Mouse (Mus musculus) inflammation-experienced regulatory T-cells, adult 6 months (primary cell): ENCODE results near the gene Anapc11. TPM values are rescaled to one million over a fixed set of nuclear protein-coding genes. Genes with fewer than 3 reads are reported as not detected.
"Not testable (repeated sequence)": the region's sequence is repeated elsewhere in the genome, so short reads cannot be mapped to it uniquely, and the experiment has no call there.

Source experiments
- ATAC-seq: one replicate; pipeline ENCODE4 v1.8.0; 2017
- polyA plus RNA-seq, 3 experiments: library from polyadenylated mRNA; unstranded; fragments of 100-300 nt; shearing (Covaris generic); gene quantifications; one replicate each; pipeline ENCODE4 v1.2.1; 2017

Gene Anapc11
- polyA plus RNA-seq, result 100 to 1,000 TPM; 110 to 147 (median 129) TPM

DNA sequence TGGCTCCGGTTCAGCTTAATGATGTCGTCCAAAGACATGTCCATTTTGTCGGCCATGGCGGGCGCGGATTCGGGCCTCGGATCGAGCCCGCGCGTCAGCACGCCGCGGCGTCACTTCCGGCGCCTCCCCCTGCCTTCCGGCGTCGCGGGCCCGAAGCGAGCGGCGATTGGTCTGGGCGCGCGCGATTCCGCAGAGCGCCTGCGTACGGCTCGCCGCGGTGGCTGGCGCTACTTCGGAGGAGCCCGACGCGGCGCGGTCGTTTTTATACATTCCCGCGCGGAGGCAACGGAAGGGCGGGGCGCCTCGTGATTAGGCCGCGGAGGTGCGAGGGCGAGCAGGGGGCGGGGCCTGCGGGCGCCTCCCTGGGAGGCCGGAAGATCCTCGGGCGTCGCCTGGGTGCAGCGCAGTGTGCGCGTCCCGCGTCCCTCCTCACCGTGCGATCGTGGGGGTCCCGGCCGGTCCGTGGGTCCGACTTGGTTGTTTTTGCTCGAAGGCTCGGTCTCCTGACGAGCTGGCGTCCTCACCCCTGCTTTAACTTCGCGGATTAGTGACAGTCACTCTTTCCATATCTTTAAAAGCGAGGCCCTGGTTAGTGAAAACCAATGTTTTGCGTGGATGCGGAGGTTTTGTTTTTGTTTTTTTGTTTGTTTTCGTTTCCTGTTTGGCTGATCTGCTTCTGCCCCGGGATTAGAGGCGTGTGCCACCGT, at the start of gene Anapc11, which contains the start of gene Alyref:
Gene Anapc11, plus strand, starts transcription at position 139 of the 707 bp plus-strand sequence.
Gene Alyref, minus strand, starts transcription at position 83 of the 707 bp plus-strand sequence.
- peak; percentile 88 for ATAC-seq

DNA sequence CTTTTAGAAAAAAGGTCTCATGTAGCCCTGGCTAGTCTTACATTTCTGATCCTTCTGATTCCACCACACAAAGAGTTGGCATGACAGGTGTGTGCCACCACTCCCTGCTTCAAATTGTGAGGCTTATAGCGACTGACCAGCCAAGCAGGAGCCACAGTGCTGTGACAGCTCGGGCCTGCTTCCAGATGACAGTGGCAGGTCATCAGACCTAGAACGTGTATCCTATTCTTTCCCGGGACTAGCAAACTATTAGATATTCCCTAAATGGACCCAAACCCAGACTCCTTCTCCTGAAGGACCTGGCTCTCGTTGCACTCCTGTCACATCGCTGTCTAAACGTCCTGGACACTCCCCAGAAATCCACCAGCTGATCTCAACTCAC, 49.4 kb upstream of the Anapc11 start:
- ATAC-seq, result no peak

DNA sequence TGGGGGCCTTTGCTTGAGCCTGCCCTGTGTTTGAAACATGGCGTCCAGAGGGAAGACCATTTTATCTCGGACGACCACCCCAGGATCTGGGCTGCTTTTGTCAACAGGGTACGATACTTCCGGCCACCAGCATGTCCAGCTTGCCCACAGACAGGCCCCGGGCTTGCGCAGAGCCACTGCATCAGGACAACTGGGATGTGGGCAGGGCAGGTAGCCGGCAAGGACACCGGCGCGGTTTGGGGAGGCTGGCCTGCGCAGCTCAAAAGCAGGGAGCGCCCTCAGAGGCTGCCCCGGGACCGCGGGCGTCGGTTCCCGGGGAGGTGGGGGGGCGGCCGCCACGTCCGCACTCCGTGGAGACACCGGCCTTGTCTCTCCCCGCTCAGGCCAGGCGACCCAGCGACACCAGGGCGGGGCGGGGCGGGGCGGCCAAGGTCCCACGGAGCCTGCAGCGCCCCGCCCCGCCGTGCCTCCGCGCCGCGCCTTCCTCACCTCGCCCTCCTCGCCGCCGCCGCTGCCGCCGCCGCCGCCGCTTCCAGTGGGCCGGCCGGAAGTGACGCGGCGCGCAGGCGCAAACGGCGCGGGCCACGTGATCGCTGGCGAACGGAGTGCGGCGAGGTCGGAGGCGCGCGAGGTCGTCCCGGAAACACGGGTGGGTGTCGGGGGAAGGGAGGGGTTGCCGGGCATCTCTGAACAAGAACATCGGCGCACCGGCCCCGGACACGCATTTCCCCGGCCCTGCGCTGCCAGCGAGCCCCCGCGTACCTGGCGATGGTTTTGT, 48.9 kb upstream of the Anapc11 start, which contains the start of gene Mcrip1:
Gene Mcrip1, minus strand, starts transcription at position 560 of the 778 bp plus-strand sequence.
- peak; percentile 78 for ATAC-seq

DNA sequence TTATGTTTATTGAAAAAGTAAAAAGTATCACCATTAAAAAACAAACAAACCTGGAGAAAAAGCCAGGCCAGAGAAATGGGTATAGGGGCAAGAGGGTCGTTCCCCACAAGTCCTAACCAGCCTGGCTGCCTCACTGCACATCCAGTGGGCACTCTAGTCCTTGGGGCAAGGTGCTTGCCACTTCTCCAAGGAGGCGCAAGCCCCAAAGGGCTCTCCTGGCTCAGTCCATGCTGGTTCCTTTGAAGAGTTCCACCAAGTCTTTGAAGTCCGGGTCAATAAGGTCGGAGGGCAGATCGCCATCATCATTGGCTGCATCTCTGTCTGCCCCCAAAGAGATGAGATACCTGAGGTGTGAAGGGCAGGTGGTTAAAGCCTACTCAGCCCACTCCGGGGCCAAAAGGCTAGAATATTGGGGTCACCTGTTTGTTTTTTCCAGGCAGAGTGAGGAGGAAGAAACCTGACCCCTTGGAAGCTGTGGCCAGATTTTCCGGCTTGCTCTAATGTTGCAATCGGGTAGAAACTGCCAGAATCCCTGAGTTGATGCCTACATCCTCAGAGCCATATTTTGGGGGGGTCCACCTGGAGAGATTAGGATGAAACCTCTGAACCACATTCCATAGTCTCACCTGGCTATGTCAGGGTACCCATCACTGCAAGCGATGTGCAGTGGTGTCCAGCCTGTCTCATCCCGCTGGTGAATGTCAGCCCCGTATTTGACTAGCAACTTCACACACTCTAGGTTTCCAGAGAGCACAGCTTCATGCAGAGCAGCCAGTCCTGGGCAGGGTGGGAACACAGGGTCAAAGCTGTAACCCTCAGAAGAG, 48.0 kb upstream of the Anapc11 start:
- no peak for ATAC-seq

DNA sequence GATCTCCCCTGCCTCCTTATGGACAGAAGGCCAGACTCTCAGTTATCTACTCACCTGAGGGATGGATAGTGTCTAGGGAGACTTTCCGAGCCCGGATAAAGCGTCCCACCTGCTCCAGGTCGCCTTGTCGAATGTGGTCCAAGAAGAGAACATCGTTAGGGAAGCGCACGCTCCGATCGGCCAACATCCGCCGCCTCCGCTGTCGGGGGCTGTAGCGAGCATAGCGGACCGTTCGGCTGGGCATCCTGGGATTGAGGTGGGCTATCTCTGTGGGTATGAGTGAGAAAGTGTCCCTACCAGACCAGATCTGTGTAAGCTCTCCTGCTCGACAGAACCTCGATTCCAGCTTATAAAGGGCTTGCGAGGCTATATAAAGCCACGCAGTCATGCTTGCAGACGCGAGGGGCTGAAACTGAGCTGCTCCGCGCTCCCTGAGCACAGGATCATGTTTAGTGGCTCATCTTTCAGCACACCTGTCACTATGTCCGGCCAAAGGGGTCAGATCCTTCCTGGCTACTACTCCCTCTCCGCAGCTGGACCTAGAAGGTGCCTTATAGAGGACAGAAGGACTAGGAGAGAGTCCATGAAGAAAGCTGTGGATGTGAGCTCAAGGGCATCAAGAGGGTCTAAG, 47.3 kb upstream of the Anapc11 start, which contains the start of gene Ppp1r27:
Gene Ppp1r27, minus strand, starts transcription at position 323 of the 631 bp plus-strand sequence.
- no peak for ATAC-seq

DNA sequence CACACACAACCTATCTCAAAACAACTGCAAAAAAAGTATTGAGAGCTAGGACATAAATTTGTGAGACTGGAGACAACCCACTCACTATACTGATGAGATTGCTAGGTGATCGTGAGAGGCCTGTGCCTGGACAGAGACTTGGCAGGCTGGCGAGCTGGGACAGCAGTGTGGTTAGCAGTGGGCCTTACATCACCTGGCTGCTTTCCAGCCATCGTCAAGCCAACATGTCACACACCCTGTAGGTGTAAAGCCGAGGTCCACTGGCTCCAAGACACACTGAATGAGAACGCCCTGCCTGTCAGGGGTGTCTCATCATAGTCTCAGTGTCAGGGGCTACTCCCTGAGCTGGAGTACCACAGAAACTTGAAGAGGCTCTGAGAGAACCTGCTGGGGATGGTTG, 45.5 kb upstream of the Anapc11 start:
- no peak for ATAC-seq

DNA sequence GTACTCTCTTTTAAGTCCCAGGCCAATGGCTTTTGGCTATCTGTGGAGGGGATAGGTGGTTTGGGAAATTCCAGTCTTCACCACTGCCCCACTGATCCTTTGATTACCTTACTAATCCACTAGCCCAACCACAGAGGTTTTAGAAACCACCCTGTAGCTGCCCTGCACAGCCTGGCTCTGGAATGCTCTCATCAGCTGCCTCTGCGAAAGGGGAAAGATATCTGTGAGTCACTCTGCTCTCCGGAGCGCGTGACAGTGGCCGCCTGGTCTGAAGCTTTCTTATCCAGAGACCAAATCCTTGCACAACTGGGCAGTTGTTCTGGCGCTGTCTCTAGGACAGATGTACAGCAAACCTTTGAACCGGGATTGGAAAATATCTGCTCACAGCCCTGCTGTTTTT, 43.4 kb upstream of the Anapc11 start:
- ATAC-seq, result no peak

DNA sequence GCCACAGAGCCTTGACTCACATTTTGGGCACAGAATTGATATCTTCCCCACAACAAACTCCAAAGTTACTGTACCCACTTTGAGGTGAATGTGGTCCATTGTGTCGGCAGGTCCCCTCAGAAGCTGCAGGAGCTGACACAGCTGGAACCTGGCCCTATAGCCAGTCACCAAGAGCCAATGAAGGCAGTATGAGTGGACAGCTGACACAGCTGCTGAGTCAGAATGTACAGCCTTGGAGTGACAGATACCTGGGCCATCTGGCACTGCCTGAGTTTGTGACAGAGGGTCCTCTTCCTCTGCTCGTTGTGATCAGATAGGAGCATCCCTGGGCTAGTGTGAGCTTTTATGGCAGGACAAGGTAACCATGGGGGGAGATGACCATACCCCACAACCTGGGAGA, 43.0 kb upstream of the Anapc11 start:
- ATAC-seq, result no peak

DNA sequence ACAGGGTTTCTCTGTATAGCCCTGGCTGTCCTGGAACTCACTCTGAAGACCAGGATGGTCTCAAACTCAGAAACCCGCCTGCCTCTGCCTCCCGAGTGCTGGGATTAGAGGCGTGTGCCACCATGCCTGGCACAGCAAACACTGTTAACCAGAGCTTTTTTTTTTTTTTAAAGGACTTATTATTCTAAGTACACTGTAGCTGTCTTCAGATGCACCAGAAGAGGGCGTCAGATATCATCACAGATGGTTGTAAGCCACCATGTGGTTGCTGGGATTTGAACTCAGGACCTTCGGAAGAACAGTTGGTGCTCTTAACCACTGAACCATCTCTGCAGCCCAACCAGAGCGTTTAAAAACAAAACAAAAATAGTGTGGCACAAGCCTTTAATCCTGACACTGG, 39.4 kb upstream of the Anapc11 start:
- not testable (repeated sequence) for ATAC-seq

DNA sequence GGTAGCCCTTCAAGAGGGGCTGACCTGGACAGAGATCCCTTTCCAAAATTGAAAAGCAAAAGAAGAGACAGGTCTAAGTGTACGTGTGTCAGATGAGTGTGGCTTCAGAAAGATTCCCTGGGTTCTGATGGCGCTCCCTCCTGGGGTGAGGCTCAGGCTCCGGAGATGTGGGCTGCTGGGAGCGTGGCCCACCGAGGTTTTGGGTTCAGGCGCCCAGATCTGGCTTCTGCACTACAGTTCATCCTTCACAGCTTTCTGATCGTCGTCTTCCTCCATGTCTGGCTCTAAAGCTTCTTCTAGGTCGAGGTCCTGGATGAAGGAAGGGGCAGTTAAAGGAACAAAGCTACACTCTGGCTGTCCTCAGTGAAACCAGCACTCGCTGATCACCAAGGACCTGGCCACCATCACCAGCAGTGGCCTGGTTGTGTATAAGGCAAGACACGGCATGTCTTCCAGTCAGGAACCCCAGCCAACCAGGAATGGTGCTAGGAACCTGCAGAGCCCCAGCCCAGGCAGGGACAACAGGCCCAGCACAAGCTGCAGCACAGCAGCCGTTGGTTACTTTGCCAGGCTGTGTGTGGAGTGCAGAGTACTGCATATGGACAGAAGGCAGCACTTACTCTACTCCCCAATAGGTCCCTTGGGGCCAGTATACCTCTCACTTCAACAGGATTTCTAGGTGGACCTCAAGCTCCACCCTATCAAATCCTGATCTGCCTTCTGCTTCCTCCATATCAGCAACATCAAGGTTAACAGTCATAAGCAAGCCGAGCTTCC, 37.1 kb upstream of the Anapc11 start:
- ATAC-seq, result no peak

DNA sequence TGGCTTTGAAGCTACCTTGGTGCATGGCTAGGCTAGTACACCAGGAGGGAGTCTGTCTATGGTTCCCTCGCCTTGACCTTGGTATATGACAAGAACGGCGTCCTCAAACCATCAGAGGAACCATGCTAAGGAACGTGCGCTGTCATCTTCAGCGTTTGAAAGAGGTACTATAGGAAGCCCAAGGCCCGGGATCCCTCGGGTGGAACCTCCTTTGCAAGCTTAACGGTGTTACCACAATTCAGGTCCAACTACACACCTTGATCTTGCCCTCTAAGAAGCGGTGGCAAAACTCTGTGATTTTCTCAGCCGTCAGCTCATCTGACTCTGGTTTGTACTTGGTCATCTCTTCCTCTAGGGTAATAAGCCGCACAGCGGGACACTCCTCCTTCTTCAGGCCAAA, 35.3 kb upstream of the Anapc11 start:
- ATAC-seq, result no peak

DNA sequence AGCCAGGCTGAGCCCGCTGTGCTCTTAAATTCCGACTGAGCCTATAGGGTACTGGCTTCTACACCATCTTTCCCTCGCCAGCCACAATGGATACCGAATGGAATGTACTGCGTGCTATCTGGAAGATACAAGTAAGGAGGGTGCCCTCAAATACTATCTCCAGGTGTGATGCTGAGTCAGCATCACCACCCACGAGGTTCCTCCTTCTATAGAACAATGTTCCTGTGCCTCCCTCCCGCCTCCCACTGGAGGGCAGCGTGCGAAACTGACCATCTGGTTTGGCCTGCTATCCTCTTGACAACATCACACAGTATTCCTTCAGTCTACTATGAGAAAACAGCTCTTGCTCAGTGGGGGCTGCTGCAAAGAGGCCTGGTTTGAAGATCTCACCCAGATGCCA, 33.1 kb upstream of the Anapc11 start:
- no peak for ATAC-seq

DNA sequence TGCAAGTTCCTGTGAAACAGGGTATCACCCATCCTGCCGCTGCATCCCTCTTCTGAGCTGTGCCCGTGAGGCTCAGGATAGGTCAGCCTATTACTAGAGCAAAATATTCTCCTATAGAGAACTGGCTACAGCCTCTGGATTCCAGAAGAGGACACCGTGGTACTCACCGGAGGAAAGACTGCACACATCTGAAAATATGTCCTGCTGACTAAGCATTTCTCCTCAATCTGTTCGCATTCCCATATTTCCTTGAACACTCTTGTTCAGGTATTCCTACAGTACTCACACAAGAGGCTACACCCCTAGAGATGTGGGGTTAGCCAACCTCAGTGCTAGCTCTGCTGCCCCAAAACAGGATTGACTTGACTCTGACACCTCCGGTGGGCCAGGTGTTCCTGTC, 29.9 kb upstream of the Anapc11 start:
- ATAC-seq, result no peak

DNA sequence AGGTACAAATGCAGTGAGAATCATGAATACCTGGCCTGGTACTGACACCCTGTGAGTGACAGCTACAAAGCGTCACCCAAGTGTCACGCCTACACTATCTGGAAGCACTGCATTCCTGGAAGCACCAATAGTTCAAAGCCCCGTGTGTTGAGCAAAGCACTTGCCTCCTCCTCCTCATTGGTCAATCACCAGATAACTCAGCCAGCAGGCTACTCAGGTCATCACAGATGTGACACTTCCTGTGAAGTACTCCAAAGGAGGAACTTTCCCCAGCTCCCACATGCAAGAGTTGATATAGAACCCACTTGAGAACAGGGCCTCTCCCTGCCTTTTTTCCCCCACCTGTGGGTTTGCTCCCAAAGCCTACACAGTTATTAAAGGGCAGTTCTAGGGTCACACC, 27.1 kb upstream of the Anapc11 start:
- ATAC-seq, result no peak

DNA sequence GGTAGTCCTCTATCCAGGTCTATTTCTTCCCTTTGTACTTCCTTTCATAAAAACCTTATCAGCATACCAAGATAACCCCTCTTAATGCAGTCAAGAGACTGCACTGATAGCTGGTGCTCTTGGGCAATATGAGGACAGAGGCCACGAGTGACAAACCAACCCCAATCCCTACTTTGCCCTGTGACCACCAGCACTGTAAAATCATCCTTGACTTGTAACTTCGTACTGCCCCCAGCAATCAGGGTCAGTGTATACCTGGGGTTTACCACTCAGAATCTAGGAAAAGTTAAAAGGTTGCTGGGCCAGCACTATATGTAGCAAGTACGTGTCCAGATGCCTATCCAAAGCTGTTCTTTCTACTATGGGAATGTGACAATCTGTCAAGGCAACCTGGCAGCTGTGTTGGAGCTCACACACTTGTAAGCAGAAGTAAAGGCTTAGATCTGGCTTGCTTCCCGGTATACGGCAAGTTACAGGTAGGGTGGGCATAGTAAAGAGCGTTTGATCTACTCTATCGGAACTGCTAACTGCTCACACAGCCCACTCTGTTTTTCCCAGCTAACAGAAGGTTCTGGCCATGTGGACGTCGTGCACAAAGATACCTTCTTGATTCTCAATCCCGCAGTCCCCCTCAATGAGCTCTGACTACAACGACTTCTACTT, 26.3 kb upstream of the Anapc11 start:
- no peak for ATAC-seq

DNA sequence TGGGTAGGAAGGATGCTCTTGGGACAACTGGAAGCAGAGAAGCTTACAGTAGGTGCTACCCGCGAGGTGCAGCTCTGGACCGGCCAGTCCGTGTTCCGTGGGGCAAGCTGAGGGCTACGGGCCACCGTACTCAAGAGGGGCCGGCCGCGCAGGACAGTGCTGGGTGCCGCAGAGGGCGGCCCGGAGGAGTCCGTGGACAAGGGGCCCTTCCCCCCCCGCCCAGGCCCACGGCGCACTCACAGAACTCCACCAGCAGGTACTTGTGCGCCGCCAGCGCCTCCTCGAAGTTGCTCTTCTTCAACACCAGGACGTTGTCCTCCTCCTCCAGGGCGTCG, 25.8 kb upstream of the Anapc11 start:
- ATAC-seq, result peak; percentile 5

DNA sequence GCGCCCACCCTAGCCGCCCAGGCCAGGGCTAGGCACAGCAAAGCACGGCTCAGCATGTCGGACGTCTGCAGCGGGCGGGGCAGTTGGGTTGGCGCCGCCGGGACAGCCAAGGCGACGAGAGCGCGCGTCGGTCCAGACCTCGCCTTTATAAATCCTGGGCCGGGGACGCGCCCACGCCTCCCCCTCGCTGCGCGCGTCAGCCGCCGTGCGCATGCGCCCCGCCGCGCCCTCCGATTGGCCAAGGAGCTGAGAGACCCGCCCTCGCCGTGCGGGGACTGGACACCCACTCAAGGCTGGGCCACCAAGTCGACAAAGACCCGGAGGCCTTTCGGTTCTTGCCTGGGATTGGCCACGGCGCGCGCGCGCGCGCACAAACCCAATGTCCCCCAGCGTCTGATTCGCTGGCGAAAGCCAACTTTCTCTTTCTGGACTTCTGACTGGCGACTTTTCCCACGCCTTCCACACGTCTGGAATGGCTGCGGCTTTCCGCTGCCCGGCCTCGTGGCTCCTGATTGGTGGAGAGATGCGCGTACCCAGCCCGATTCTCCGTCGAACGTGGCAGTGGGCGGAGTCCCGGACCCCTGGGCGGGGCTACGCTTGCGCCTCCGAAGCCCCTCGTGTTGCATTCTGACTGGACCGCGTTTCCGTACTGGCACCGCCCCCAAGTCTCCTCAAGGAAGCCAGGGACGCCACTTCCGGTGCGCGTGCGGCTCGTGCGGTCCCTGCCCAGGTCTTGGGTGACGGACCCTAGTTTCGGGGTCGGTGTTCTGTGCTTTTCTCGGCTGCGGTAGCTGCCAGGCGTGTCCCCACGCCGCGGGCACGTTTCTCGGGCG, 25.3 kb upstream of the Anapc11 start, which contains the start of gene P4hb:
Gene P4hb, minus strand, starts transcription at position 502 of the 833 bp plus-strand sequence.
- ATAC-seq, result peak; percentile 83

DNA sequence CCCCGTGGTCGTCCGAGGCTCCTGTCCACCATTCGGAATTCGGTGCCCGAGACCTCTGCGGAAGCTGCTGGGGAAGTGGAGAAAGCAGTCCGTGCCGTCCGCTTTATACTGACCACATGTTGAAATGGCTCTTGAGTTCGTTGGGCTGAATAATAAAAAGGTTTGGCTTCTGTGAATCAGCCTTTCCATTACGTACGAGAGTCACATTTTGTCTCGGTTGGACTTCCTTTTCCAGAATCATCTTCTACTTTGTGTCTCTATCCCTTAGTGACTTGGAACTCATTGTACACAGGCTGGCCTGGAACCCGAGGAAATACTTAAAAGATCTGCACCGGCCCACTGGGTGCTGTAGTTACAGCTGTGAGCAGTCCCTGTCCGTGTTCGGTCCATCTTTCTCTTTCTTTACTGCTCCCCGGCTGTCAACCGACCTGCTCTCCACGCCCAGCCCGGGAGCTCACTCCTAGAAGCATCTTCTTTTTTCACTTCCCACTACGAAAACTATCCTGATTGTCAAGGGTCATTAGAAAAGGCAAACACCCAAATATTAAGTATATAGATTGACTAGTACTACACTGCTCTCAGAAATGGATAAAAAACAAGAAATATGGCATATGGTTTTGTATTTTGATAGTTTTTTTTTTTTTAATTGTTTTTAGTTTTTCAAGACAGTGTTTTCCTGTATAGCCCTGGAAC, 24.5 kb upstream of the Anapc11 start:
- ATAC-seq, result peak; percentile 37

DNA sequence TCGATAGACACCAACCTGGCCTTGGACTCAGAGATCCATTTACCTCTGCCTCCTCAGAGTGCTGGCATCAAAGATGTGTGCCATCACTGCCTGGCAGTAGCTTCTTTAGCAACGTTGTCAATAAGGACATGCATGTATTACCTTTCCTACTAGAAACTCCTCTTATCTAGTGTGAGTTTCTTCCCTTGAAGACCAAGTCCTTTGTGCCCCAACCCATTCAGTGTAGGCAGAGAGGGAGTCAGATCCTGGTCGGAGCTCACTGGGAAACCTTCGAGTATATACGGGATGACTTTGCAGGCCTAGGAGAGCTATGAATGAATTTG, 24.0 kb upstream of the Anapc11 start:
- ATAC-seq, result no peak

DNA sequence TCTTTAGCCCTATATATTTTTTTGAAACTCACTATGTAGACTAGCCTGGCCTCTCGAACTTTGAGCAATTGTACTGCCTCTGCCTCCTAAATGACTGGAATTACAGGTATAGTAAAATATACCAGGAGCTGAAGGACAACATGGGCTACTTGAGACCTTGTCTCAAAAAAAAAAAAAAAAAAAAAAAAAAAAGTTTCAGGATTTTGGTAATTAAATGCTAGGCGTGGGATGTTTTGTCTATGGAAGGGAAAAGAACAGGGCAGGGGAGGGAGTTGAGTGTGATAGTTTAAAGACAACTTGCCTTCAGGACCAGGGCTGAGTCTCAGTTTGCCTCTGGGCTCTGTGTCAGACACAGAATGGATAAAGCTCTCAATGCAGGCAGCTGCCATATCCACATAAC, 23.2 kb upstream of the Anapc11 start:
- ATAC-seq, result no peak
